Mouse (Mus musculus) hindbrain, embryonic 12.5 days (tissue): ENCODE results near the gene Gm28308. TPM values are rescaled to one million over a fixed set of nuclear protein-coding genes. Genes with fewer than 3 reads are reported as not detected.

ENCODE experiments used
- ATAC-seq: fragments of 200-750 bp; cut with Nextera tagmentation; 2 replicates; pipeline ENCODE4 v1.8.0; 2017; ENCODE audit warnings: moderate TSS enrichment; ENCODE audit not compliant: low FRiP score
- H3K27ac ChIP-seq: fragments of 300-500 bp; sonication (generic); 2 replicates; pipeline ENCODE4 v1.5.1; 2016; ENCODE audit warnings: mild to moderate bottlenecking
- H3K27me3 ChIP-seq: fragments of 300-500 bp; sonication (generic); 2 replicates; pipeline ENCODE4 v1.6.1; 2016; ENCODE audit warnings: mild to moderate bottlenecking
- H3K36me3 ChIP-seq: fragments of 300-500 bp; sonication (generic); 2 replicates; pipeline ENCODE4 v1.6.1; 2016; ENCODE audit warnings: mild to moderate bottlenecking
- H3K4me1 ChIP-seq: fragments of 300-500 bp; sonication (generic); 2 replicates; pipeline ENCODE4 v1.6.1; 2016
- H3K4me2 ChIP-seq: fragments of 300-500 bp; sonication (generic); replicated peaks from 2 replicates; pipeline ENCODE4 v1.6.1; 2016; ENCODE audit warnings: mild to moderate bottlenecking
- H3K4me3 ChIP-seq: fragments of 300-500 bp; sonication (generic); 2 replicates; pipeline ENCODE4 v1.5.1; 2016; ENCODE audit warnings: mild to moderate bottlenecking
- H3K9ac ChIP-seq: fragments of 300-500 bp; sonication (generic); 2 replicates; pipeline ENCODE4 v1.6.1; 2016; ENCODE audit warnings: mild to moderate bottlenecking, moderate library complexity
- H3K9me3 ChIP-seq: fragments of 300-500 bp; sonication (generic); replicated peaks from 2 replicates; pipeline ENCODE4 v1.6.1; 2016; ENCODE audit warnings: mild to moderate bottlenecking
- WGBS: fragments of 180-500 bp; shearing (Covaris S2); methylation state at CpG from one replicate; pipeline ENCODE4 v1.1.7; 2016; 5-methylcytosine and 5-hydroxymethylcytosine counted together
- polyA plus RNA-seq: library from polyadenylated mRNA; unstranded; fragments of >200 nt; fragmentation: Nextera tagmentation; extraction: Ambion mirVana; gene quantifications from 2 replicates; pipeline ENCODE4 v1.2.1, GENCODE M21; 2016

Gm28308 gene
- polyA plus RNA-seq, 1 experiment from 2014 or later = not detected

GRCm38 (mm10) chr6:52155471-52155870 lies 57.7 kb downstream of the Gm28308 start:
- H3K27ac ChIP-seq = no peak overlapping the region
- no peak overlapping the region for H3K4me3 ChIP-seq
- peaks cover 23% of the 10 kb centered on the region for H3K4me1 ChIP-seq
- 54% methylated on average over 3 of the region's 3 CpGs for WGBS
- ATAC-seq = no peak
- H3K27me3 ChIP-seq = peaks cover 89% of the 10 kb centered on the region
- no peak overlapping the region for H3K9ac ChIP-seq
- H3K4me2 ChIP-seq = no peak overlapping the region
- H3K36me3 ChIP-seq = no peaks in the 10 kb centered on the region
- H3K9me3 ChIP-seq = no peaks in the 10 kb centered on the region

GRCm38 (mm10) chr6:52154044-52154443 lies 59.1 kb downstream of the Gm28308 start:
- H3K4me3 ChIP-seq = no peak overlapping the region
- H3K27me3 ChIP-seq = peaks cover 89% of the 10 kb centered on the region
- no peak overlapping the region for H3K9ac ChIP-seq
- 5% methylated on average over 5 of the region's 5 CpGs for WGBS
- no peaks in the 10 kb centered on the region for H3K9me3 ChIP-seq
- H3K27ac ChIP-seq = no peak overlapping the region
- ATAC-seq = no peak
- no peaks in the 10 kb centered on the region for H3K36me3 ChIP-seq
- H3K4me2 ChIP-seq = no peak overlapping the region
- H3K4me1 ChIP-seq = peaks cover 10% of the 10 kb centered on the region

DNA sequence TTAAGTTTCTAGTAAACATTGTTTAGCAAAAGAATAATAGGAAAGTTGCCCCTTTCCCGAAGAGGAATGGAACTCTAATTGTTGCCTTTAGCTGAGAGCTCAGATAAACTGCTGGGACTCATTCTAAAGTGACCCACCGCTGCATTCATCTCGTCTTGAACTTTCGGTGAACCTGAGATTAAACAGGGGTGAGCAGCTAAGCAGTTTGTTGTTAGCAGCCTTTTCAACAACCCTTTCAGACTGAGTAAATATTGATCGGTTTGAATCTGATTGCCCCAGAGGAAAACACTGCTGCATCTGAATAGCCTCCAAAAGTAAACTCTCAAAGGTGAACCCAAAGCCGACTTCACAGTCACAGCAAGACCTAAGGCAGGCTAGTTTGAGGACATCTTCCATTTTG lies 59.9 kb downstream of the Gm28308 start:
- H3K9ac ChIP-seq = no peak overlapping the region
- no peak overlapping the region for H3K4me3 ChIP-seq
- no peaks in the 10 kb centered on the region for H3K36me3 ChIP-seq
- ATAC-seq = no peak
- H3K27me3 ChIP-seq = peaks cover 84% of the 10 kb centered on the region
- no peaks in the 10 kb centered on the region for H3K9me3 ChIP-seq
- WGBS = 2% methylated on average over 6 of the region's 6 CpGs
- H3K27ac ChIP-seq = no peak overlapping the region
- H3K4me1 ChIP-seq = peaks cover 7% of the 10 kb centered on the region; the same call in 1 of the 2 replicates
- no peak overlapping the region for H3K4me2 ChIP-seq

- WGBS = 6% methylated on average over 16 of the region's 16 CpGs
- no peak overlapping the region for H3K9ac ChIP-seq
- ATAC-seq = no peak
- H3K36me3 ChIP-seq = no peaks in the 10 kb centered on the region
- no peak overlapping the region for H3K27ac ChIP-seq
- no peak overlapping the region for H3K4me2 ChIP-seq
- H3K27me3 ChIP-seq = peaks cover 82% of the 10 kb centered on the region
- H3K9me3 ChIP-seq = no peaks in the 10 kb centered on the region
- H3K4me1 ChIP-seq = 0 out of 2 replicates have a peak, but pooled peaks cover 2% of the 10 kb centered on the region
- no peak overlapping the region for H3K4me3 ChIP-seq
Observed at GRCm38 (mm10) chr6:52152226-52153193, 60.6 kb downstream of the Gm28308 start.

DNA sequence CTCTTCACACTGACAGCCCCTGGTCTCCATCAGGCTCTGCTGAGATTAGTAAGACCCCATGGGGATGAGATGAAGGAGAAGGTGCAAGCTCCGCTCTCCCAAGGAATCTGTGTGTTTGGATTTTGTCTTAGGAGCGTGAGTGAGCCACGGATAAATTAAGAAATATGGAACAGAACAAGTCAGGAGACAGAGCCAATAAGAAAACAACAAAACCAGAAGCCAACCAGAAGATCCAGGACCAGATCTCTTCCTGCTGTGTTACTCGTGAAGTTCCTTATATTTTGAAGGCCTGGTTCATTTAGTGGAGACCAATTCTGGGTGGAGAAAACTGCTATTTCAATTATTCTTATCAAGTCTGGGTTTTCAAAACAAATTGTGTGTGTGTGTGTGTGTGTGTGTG lies 61.6 kb downstream of the Gm28308 start:
- Histone ChIP-seq H3K9ac (no peak overlapping the region), H3K4me3 (no peak overlapping the region), H3K4me1 (0 out of 2 replicates have a peak, but pooled peaks cover 2% of the 10 kb centered on the region), H3K36me3 (no peaks in the 10 kb centered on the region), H3K27me3 (peaks cover 80% of the 10 kb centered on the region), H3K27ac (no peak overlapping the region), H3K4me2 (no peak overlapping the region), H3K9me3 (no peaks in the 10 kb centered on the region)
- ATAC-seq = no peak
- WGBS = 16% methylated on average over 4 of the region's 4 CpGs

- Histone ChIP-seq H3K9ac (no peak overlapping the region), H3K4me2 (no peak overlapping the region), H3K36me3 (no peaks in the 10 kb centered on the region), H3K27me3 (peaks cover 69% of the 10 kb centered on the region), H3K4me1 (0 out of 2 replicates have a peak, but pooled peaks cover 2% of the 10 kb centered on the region), H3K27ac (no peak overlapping the region), H3K4me3 (no peak overlapping the region), H3K9me3 (no peaks in the 10 kb centered on the region)
- WGBS = 3% methylated on average over 16 of the region's 16 CpGs
- no peak for ATAC-seq
Observed at GRCm38 (mm10) chr6:52150401-52150966, 62.7 kb downstream of the Gm28308 start.

DNA sequence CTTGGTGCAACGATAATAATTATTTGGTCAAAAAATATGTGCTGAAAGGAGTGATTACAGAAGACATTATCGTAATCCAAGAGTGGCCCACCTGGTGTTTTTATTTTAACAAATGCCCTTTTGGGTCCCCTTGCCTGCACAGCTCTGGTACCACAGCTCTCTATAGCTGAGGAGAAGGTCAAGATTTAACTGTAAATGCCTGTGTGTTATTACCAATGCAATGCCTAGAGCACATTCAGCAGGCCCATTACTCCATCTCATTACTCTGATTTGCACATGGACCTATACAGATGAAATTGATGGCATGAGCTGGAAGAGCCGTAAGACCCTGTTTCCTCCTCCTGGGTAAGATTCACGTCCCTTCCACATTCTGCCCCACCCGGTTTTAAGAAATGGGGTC lies 74.0 kb downstream of the Gm28308 start:
- no peak for ATAC-seq
- WGBS = 81% methylated on average over 5 of the region's 5 CpGs
- no peak overlapping the region for H3K27ac ChIP-seq
- peaks cover 10% of the 10 kb centered on the region for H3K4me1 ChIP-seq
- no peak overlapping the region for H3K9ac ChIP-seq
- H3K9me3 ChIP-seq = no peaks in the 10 kb centered on the region
- H3K27me3 ChIP-seq = no peaks in the 10 kb centered on the region
- no peak overlapping the region for H3K4me2 ChIP-seq
- H3K36me3 ChIP-seq = no peaks in the 10 kb centered on the region
- no peak overlapping the region for H3K4me3 ChIP-seq

GRCm38 (mm10) chr6:52138576-52138975 lies 74.6 kb downstream of the Gm28308 start:
- no peak overlapping the region for H3K4me3 ChIP-seq
- ATAC-seq = no peak
- H3K27ac ChIP-seq = no peak overlapping the region
- no peaks in the 10 kb centered on the region for H3K36me3 ChIP-seq
- 57% methylated on average over 10 of the region's 10 CpGs for WGBS
- no peaks in the 10 kb centered on the region for H3K27me3 ChIP-seq
- no peak overlapping the region for H3K4me2 ChIP-seq
- H3K4me1 ChIP-seq = peaks cover 10% of the 10 kb centered on the region
- no peaks in the 10 kb centered on the region for H3K9me3 ChIP-seq
- H3K9ac ChIP-seq = no peak overlapping the region

GRCm38 (mm10) chr6:52137841-52138535 lies 75.2 kb downstream of the Gm28308 start:
- Histone ChIP-seq H3K4me1 (peaks cover 10% of the 10 kb centered on the region), H3K36me3 (no peaks in the 10 kb centered on the region), H3K4me3 (no peak overlapping the region), H3K4me2 (no peak overlapping the region), H3K9ac (no peak overlapping the region), H3K27ac (no peak overlapping the region), H3K27me3 (no peaks in the 10 kb centered on the region), H3K9me3 (no peaks in the 10 kb centered on the region)
- WGBS = 54% methylated on average over 9 of the region's 9 CpGs
- ATAC-seq = no peak

DNA sequence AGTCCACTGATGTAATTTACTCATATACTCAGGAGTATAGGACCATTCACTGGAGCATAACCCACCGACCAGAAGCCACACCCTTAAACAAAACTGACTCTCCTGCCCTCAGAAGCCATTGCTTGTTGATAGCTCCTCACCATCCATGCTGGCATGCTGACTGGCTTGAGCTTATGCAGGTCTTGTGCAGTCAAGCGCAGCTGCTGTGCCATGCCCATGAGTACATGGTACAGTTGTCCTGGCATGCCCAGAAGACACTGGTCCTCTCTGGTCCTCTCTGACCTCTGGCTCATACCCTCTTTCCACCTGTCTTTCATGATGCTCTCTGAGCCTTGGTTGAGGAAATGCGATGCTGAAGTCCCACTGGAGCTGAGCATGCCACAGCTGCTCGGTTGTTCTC lies 89.5 kb downstream of the Gm28308 start:
- Histone ChIP-seq H3K4me3 (no peak overlapping the region), H3K9me3 (0 out of 2 replicates have a peak, but pooled peaks cover 4% of the 10 kb centered on the region), H3K36me3 (no peaks in the 10 kb centered on the region), H3K4me2 (no peak overlapping the region), H3K4me1 (peaks cover 13% of the 10 kb centered on the region), H3K27me3 (no peaks in the 10 kb centered on the region), H3K9ac (no peak overlapping the region), H3K27ac (no peak overlapping the region)
- ATAC-seq = no peak
- 79% methylated on average over 4 of the region's 4 CpGs for WGBS

DNA sequence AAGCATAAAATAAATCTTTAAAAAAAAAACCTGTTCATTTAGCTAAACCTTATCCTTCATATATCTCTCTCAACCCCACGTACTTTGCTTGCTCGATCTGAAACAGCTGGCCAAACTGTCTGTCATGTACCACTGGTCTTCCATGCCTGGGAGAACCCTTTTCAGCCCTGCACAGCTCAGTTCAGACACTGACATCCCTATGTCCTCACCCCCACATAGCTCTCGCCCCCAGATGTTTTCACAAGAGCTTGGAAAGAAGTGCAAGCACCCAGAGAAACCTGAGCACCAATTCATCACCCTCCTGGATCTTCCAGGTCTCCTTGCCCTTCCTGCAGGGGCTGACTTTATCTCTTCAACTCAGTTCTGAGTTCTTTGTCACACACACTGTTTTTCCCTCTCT lies 92.0 kb downstream of the Gm28308 start:
- Histone ChIP-seq H3K4me3 (no peak overlapping the region), H3K9ac (no peak overlapping the region), H3K27ac (no peak overlapping the region), H3K4me1 (peaks cover 16% of the 10 kb centered on the region), H3K9me3 (no peaks in the 10 kb centered on the region), H3K36me3 (no peaks in the 10 kb centered on the region), H3K27me3 (no peaks in the 10 kb centered on the region), H3K4me2 (no peak overlapping the region)
- 59% methylated on average over 3 of the region's 3 CpGs for whole genome bisulfite sequencing
- no peak for ATAC-seq
